Mouse (Mus musculus) retina, embryonic 14.5 days (tissue): ENCODE results near the gene Gbp4.
A peak's percentile ranks its signal among the peaks of the same experiment; 100 is the strongest.
"Not testable (repeated sequence)": the region's sequence is repeated elsewhere in the genome, so short reads cannot be mapped to it uniquely, and the experiment has no call there.

Source experiments
- DNase-seq: peaks from one replicate; pipeline ENCODE4 v3.0.0-alpha.2; 2015; ENCODE audit warnings: low spot score

The Gbp4 gene

DNA sequence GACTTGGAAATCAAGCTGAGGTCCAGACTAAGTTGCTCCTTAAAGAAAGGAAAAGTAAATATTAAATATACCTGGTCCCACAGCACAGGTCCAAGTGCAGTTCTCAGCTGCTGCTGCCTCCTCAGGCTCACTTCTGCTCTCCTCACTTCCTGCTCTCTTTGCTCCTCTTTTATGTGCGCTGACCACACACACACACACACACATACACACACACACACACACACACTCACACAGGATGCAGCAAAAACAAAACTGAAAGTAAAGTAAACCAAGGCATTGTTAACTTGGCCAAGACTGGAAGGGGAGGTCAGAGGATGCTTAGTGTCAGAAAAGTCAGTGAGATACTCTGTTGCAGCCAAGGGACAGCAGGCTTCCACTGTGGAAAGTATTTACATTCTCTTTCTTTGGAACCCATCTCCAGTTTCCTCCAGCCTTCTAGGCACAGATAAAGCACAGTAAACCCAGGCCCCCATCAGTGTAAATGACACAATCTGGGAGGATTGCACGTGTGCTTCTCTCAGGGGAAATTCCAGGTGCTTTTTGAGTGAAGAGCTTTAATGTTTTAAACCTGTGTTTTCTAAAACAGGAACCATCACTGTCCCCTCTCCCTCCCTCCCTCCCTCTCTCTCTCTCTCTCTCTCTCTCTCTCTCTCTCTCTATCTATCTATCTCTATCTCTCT, at the start of gene Gbp4, which contains the start of the genes Gbp9 and Gbp8:
TSS of gene Gbp4 (minus strand) at position 178 of the 680 bp plus-strand sequence.
TSS of gene Gbp9 (minus strand) at position 131 of the 680 bp plus-strand sequence.
TSS of gene Gbp8 (minus strand) at position 132 of the 680 bp plus-strand sequence.
- DNase-seq: not testable (repeated sequence)

DNA sequence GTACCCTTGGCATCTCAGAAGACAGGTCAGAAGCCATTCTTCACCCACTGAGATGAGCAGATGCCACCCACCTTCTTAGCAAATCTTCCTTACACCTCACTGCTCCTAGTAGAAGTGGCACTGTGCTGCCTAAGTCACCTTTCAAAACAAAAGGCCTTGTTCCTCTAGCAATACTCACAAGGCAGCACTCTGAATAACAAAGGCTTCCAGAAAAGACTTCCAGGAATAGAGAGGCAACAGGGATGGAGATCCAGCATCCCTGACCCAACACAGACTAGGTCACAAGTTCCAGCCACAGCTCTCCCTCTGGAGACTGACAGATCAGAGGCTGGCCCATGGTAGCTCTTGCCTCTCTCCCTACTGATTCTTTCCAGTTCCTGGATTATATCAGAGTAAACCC, 42.1 kb upstream of the Gbp4 start:
- DNase-seq: no peak

GRCm38 (mm10) chr5:105156582-105156981, 17.2 kb upstream of the Gbp4 start:
- DNase-seq: no peak

- no peak for DNase-seq
Measured at GRCm38 (mm10) chr5:105154049-105154448, 14.7 kb upstream of the Gbp4 start.

DNA sequence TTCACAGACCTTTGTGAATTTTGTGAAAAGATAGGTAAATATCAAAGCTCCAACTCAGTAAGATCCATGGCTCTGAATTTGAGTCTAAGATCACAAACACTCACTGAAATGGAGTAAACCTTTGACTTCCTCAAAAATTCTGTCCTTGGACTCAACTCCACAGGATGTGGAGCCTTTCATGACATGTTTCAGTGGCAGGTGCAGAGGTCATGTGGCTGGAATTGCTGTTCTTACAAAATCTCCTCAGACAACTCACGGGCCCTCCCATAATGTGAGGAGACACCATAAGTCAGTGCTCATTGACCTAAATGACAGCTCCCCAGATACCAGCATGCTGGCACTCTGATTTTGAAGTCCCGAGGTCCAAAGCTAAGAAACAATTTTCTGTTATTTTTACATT, 8.7 kb upstream of the Gbp4 start:
- DNase-seq: not testable (repeated sequence)

- DNase-seq: no peak
Measured at GRCm38 (mm10) chr5:105146447-105146846, 7.1 kb upstream of the Gbp4 start.

GRCm38 (mm10) chr5:105145731-105146130, 6.3 kb upstream of the Gbp4 start:
- DNase-seq: not testable (repeated sequence)

GRCm38 (mm10) chr5:105140089-105140810, 864 bp upstream of the Gbp4 start:
- not testable (repeated sequence) for DNase-seq

- DNase-seq: no peak
Measured at GRCm38 (mm10) chr5:105138906-105139305, 480 bp downstream of the Gbp4 start.

DNA sequence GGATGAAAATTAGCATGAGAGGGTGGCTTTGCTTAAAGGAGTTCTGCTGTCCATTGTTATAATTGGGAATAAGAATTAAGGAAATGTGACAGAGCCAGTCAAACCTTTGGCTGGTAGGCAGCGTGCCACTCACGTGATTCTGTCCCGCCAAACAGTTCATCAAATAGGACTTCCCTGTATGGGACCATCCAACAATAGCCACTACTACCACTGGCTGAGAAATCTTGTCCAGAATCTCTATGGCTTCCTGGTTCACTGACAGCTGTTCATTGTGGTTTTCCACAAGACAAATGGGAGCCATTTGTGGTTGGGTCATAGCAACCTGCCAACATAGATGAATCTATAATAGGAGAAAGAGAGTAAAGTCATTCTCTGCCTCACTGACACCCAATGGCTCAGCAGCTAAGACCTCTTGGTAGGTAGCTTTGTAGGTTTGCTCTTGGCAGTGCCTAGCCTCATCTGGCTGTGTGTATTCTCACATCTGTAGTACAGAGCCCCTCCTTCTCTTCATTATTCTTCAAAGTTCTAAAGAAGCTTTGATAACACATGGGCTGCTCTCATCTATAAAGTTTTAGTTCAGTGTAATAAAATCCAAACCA, 2.6 kb downstream of the Gbp4 start:
- DNase-seq: not testable (repeated sequence)

GRCm38 (mm10) chr5:105121731-105122130, 17.7 kb downstream of the Gbp4 start:
- not testable (repeated sequence) for DNase-seq

GRCm38 (mm10) chr5:105115740-105116139, 23.6 kb downstream of the Gbp4 start:
- no peak for DNase-seq

GRCm38 (mm10) chr5:105114696-105115095, 24.7 kb downstream of the Gbp4 start:
- no peak for DNase-seq

- DNase-seq: no peak
Measured at GRCm38 (mm10) chr5:105113656-105114055, 25.7 kb downstream of the Gbp4 start.

GRCm38 (mm10) chr5:105110271-105110852, 29.0 kb downstream of the Gbp4 start:
- not testable (repeated sequence) for DNase-seq

DNA sequence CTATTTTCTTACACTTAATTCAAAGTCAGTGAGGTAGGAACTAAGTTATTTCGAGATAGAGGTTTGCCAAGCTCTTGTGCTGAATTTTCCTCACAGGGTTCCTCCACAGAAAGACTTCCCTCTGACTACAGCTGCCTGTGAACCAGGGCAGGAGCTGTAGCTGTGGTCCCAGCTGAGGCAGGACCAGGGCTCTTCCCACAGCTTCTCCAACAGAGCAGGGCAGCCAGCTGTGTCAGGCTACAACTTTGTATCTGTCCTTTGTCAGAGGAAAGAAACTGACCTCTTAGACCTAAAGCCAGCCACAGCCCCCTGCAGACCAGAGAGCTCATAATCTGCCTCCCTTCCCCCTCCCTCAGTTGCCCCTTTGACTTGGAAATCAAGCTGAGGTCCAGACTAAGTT, 29.6 kb downstream of the Gbp4 start:
- peak; percentile 3 for DNase-seq

- not testable (repeated sequence) for DNase-seq
Measured at GRCm38 (mm10) chr5:105105689-105106088, 33.7 kb downstream of the Gbp4 start.

- DNase-seq: no peak
Measured at GRCm38 (mm10) chr5:105081900-105082299, 57.5 kb downstream of the Gbp4 start.

DNA sequence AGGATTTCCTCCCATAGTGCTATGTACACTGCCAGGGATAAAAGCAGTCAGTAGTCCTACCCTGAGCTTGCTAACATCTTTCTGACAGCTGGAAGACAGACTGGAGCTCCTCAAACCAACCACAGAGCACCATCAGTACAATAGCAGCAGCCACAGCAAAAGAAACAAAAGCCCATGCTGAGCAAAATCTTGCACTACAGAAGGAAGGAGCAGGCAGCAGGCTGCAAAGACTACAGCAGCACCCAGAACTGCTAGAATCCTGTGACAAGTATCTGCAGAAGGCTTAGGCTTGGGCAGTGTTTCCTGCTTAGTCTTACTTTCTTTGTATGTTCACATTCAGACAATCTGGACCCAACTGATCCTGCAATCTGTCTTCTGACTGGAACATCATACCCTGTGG, 71.0 kb downstream of the Gbp4 start:
- DNase-seq: not testable (repeated sequence)
